Mouse (Mus musculus): Measurements from ENCODE around the gene Hebp1. TPM values are rescaled to one million over a fixed set of nuclear protein-coding genes. Genes with fewer than 3 reads are reported as not detected.

Gene Hebp1
- total RNA-seq (2021): 10 to 100 TPM; 14.6 to 19.7 TPM

- peak; percentile 87 for DNase-seq
- intact Hi-C loops (cut with DNase I): no loop called here
Measured at GRCm38 (mm10) chr6:135197921-135198532, at the start of gene Hebp1, which contains the start of gene Fam234b. Gene Hebp1 (minus strand): TSS chr6:135198022. Gene Fam234b (plus strand): TSS chr6:135197977.

GRCm38 (mm10) chr6:135245586-135245985, 47.8 kb upstream of the Hebp1 start:
- DNase-seq: no peak
- intact Hi-C loops (cut with DNase I): loop anchor here (5.0 kb wide), 1 partner anchor 132 kb away; no protein-coding TSS in a partner anchor

- intact Hi-C loops (cut with DNase I): no loop called here
- DNase-seq: no peak
Measured at GRCm38 (mm10) chr6:135240361-135240760, 42.5 kb upstream of the Hebp1 start.

- intact Hi-C loops (cut with DNase I): loop anchor here (10.0 kb wide), 1 partner anchor 83 kb away; no protein-coding TSS in a partner anchor
- DNase-seq: no peak
Measured at GRCm38 (mm10) chr6:135238211-135238610, 40.4 kb upstream of the Hebp1 start.

- DNase-seq: no peak
- intact Hi-C loops (cut with DNase I): loop anchor here (10.0 kb wide), 1 partner anchor 83 kb away; no protein-coding TSS in a partner anchor
Measured at GRCm38 (mm10) chr6:135237326-135237725, 39.5 kb upstream of the Hebp1 start.

- intact Hi-C loops (cut with DNase I): loop anchor here (10.0 kb wide), 1 partner anchor 82 kb away; no protein-coding TSS in a partner anchor
- no peak for DNase-seq
Measured at GRCm38 (mm10) chr6:135236576-135236975, 38.8 kb upstream of the Hebp1 start.

GRCm38 (mm10) chr6:135235742-135236141, 37.9 kb upstream of the Hebp1 start:
- intact Hi-C loops (cut with DNase I): loop anchor here (10.0 kb wide), 1 partner anchor 81 kb away; no protein-coding TSS in a partner anchor
- no peak for DNase-seq

- intact Hi-C loops (cut with DNase I): loop anchor here (10.0 kb wide), 1 partner anchor 78 kb away; no protein-coding TSS in a partner anchor
- DNase-seq: no peak
Measured at GRCm38 (mm10) chr6:135232443-135233182, 34.8 kb upstream of the Hebp1 start.

GRCm38 (mm10) chr6:135230586-135230985, 32.8 kb upstream of the Hebp1 start:
- intact Hi-C loops (cut with DNase I): loop anchor here (10.0 kb wide), 1 partner anchor 76 kb away; no protein-coding TSS in a partner anchor
- DNase-seq: no peak

- intact Hi-C loops (cut with DNase I): no loop called here
- no peak for DNase-seq
Measured at GRCm38 (mm10) chr6:135228465-135228941, 30.7 kb upstream of the Hebp1 start.

- DNase-seq: no peak
- intact Hi-C loops (cut with DNase I): no loop called here
Measured at GRCm38 (mm10) chr6:135223786-135224416, 26.1 kb upstream of the Hebp1 start.

GRCm38 (mm10) chr6:135219916-135220315, 22.1 kb upstream of the Hebp1 start:
- DNase-seq: peak; percentile 29
- intact Hi-C loops (cut with DNase I): no loop called here

GRCm38 (mm10) chr6:135218330-135218729, 20.5 kb upstream of the Hebp1 start:
- intact Hi-C loops (cut with DNase I): no loop called here

GRCm38 (mm10) chr6:135212666-135213065, 14.8 kb upstream of the Hebp1 start:
- intact Hi-C loops (cut with DNase I): no loop called here
- no peak for DNase-seq

More at GRCm38 (mm10) chr6:135218330-135218729, 20.5 kb upstream of the Hebp1 start:
- no peak for DNase-seq

GRCm38 (mm10) chr6:135211169-135211568, 13.3 kb upstream of the Hebp1 start:
- intact Hi-C loops (cut with DNase I): no loop called here
- no peak for DNase-seq

- intact Hi-C loops (cut with DNase I): no loop called here
- no peak for DNase-seq
Measured at GRCm38 (mm10) chr6:135206909-135207308, 9.1 kb upstream of the Hebp1 start.

GRCm38 (mm10) chr6:135205802-135206201, 8.0 kb upstream of the Hebp1 start:
- intact Hi-C loops (cut with DNase I): no loop called here
- DNase-seq: no peak

GRCm38 (mm10) chr6:135204869-135205268, 7.0 kb upstream of the Hebp1 start:
- intact Hi-C loops (cut with DNase I): no loop called here
- no peak for DNase-seq

- DNase-seq: no peak
- intact Hi-C loops (cut with DNase I): no loop called here
Measured at GRCm38 (mm10) chr6:135203737-135204136, 5.9 kb upstream of the Hebp1 start.

GRCm38 (mm10) chr6:135202668-135203067, 4.8 kb upstream of the Hebp1 start:
- intact Hi-C loops (cut with DNase I): no loop called here
- no peak for DNase-seq

All from left cerebral cortex, postnatal 4 days (tissue).